Mouse (Mus musculus): Measurements from ENCODE around the gene Cpvl. TPM values are rescaled to one million over a fixed set of nuclear protein-coding genes. Genes with fewer than 3 reads are reported as not detected.

The Cpvl gene
- polyA plus RNA-seq, 1 experiment from 2014 or later, result not detected

DNA sequence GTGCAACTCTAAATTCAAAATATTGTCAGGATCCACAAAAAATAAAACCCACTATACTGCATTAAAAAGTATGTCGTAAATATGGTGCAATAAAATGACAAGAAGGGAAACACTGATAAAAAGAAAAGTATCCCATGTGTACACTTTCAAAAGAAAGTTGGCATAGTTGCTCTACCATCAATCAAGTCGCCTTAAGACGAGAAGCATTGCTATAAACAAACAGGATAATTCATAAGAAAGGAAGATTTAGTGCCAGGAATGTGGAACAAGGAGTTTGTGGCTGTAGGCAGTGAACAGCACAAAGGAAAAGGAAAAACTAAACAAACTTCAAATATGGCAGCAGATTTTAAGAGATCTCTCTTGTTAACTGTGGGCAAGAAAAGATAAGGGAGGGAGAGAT is 84.7 kb downstream of the Cpvl start:
- no peak overlapping the region for H3K9ac ChIP-seq
- H3K4me1 ChIP-seq (replicated peaks; ENCODE audit: control insufficient read depth, insufficient read depth, low read length), result no peaks in the 10 kb centered on the region
- H3K4me2 ChIP-seq (replicated peaks), result no peak overlapping the region
- H3K4me3 ChIP-seq (replicated peaks; ENCODE audit: low read length), result no peak overlapping the region
- no peak overlapping the region for H3K27ac ChIP-seq
- 82% methylated on average over 3 of the region's 3 CpGs for WGBS
- no peaks in the 10 kb centered on the region for H3K36me3 ChIP-seq (replicated peaks; ENCODE audit: control insufficient read depth, insufficient read depth)
- H3K9me3 ChIP-seq (ENCODE audit: control insufficient read depth, low read length), result no peaks in the 10 kb centered on the region
- DNase-seq (ENCODE audit: low spot score) (no peak), ATAC-seq (ENCODE audit: low FRiP score) (no peak)
- no peaks in the 10 kb centered on the region for H3K27me3 ChIP-seq (ENCODE audit: control insufficient read depth, insufficient read depth, low read length)

DNA sequence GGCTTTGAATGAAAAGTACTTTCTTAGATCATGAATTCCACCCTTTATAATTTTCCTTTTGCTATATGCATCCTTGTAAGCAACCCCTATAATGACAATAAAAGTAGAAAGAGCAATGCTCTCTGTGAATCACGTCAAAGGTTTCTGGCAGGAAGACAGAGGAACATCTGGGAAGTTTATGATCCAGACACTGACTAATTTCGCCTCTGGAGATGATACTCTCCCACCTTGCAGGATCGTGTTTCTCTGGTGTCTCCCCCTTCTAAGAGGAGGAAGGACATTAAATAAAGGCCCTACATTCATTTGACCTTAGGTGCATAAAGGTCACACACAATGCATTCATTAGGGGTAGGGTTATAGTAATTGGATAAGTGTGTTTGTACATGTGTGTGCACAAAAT is 87.4 kb downstream of the Cpvl start:
- no peaks in the 10 kb centered on the region for H3K9me3 ChIP-seq (ENCODE audit: control insufficient read depth, low read length)
- no peak overlapping the region for H3K9ac ChIP-seq
- no peaks in the 10 kb centered on the region for H3K27me3 ChIP-seq (ENCODE audit: control insufficient read depth, insufficient read depth, low read length)
- WGBS, result 72% methylated on average over 3 of the region's 3 CpGs
- no peaks in the 10 kb centered on the region for H3K36me3 ChIP-seq (replicated peaks; ENCODE audit: control insufficient read depth, insufficient read depth)
- DNase-seq (ENCODE audit: low spot score) (no peak), ATAC-seq (ENCODE audit: low FRiP score) (no peak)
- no peak overlapping the region for H3K27ac ChIP-seq
- no peak overlapping the region for H3K4me3 ChIP-seq (replicated peaks; ENCODE audit: low read length)
- no peak overlapping the region for H3K4me2 ChIP-seq (replicated peaks)
- no peaks in the 10 kb centered on the region for H3K4me1 ChIP-seq (replicated peaks; ENCODE audit: control insufficient read depth, insufficient read depth, low read length)

DNA sequence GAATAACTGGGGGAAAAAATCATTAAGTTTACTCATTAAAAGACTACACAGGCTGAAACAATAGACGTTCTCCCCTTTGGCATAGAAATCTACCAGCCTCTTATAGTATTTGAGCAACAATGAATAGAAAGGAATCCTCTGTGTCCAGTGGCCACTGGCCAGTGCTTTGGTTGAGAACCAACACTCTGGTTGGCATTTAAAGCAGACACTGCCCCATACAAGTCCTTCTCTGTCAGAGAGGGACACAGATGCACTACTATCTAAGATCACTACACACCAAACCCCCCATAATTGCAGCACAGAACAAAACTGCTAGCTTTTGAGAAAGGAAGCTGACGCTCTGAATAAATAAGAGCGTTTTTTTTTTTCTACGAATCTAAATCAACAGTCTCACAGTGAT is 93.5 kb downstream of the Cpvl start:
- peaks cover 22% of the 10 kb centered on the region for H3K4me1 ChIP-seq (replicated peaks; ENCODE audit: control insufficient read depth, insufficient read depth, low read length)
- WGBS, result 71% methylated on average over 4 of the region's 4 CpGs

DNA sequence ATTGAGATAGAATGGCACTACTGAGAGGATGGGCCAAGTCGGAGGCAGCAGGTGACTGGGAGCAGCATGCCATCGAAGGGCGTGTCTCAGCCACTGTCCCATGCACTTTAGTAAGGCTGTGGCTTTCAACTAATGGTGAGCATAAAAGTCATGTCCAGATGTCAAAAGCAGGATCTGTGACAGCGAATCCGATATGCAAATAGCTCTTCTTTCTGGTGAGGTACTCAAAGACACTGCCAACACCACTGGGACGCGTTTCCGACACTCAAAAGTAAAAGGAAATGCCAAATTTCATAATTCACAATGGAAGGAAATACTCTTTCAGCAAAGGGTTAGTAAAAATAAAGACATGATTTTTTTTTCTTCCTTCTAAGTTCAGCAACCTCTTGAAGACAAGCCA is 94.0 kb downstream of the Cpvl start:
- H3K36me3 ChIP-seq (replicated peaks; ENCODE audit: control insufficient read depth, insufficient read depth), result no peaks in the 10 kb centered on the region
- no peak overlapping the region for H3K4me2 ChIP-seq (replicated peaks)
- 91% methylated on average over 8 of the region's 8 CpGs for WGBS
- H3K9ac ChIP-seq, result no peak overlapping the region
- peaks cover 22% of the 10 kb centered on the region for H3K4me1 ChIP-seq (replicated peaks; ENCODE audit: control insufficient read depth, insufficient read depth, low read length)
- H3K27me3 ChIP-seq (ENCODE audit: control insufficient read depth, insufficient read depth, low read length), result no peaks in the 10 kb centered on the region
- no peak overlapping the region for H3K4me3 ChIP-seq (replicated peaks; ENCODE audit: low read length)
- no peak overlapping the region for H3K27ac ChIP-seq
- ATAC-seq (ENCODE audit: low FRiP score) (no peak), DNase-seq (ENCODE audit: low spot score) (no peak)
- no peaks in the 10 kb centered on the region for H3K9me3 ChIP-seq (ENCODE audit: control insufficient read depth, low read length)

More for the DNA sequence above, 93.5 kb downstream of the Cpvl start:
- Histone ChIP-seq H3K9me3 (ENCODE audit: control insufficient read depth, low read length) (no peaks in the 10 kb centered on the region), H3K27ac (no peak overlapping the region), H3K4me3 (replicated peaks; ENCODE audit: low read length) (no peak overlapping the region), H3K27me3 (ENCODE audit: control insufficient read depth, insufficient read depth, low read length) (no peaks in the 10 kb centered on the region), H3K4me2 (replicated peaks) (no peak overlapping the region), H3K9ac (no peak overlapping the region), H3K36me3 (replicated peaks; ENCODE audit: control insufficient read depth, insufficient read depth) (no peaks in the 10 kb centered on the region)
- no peak for DNase-seq (ENCODE audit: low spot score)
- ATAC-seq (ENCODE audit: low FRiP score), result no peak

DNA sequence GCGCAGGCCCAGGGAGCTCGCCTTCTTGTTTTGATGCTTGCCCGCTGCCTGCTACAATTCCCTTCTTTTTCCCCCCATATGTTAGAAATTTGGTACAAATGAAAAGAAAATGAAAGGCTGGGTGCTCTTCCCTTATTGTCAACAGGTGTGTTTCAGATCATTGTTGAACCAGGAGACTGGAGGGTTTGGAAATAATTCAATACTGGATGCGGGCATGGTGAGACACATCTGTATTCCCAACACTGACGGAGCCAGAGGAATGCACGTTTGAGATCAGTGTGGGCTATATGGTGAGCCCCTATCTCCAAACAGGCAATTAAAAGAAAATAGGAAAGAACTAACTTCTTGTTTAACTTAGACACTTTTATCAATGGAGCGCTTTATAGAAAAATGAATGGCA is 95.1 kb downstream of the Cpvl start:
- Histone ChIP-seq H3K4me3 (replicated peaks; ENCODE audit: low read length) (no peak overlapping the region), H3K9me3 (ENCODE audit: control insufficient read depth, low read length) (no peaks in the 10 kb centered on the region), H3K36me3 (replicated peaks; ENCODE audit: control insufficient read depth, insufficient read depth) (no peaks in the 10 kb centered on the region), H3K4me2 (replicated peaks) (no peak overlapping the region), H3K27ac (no peak overlapping the region), H3K4me1 (replicated peaks; ENCODE audit: control insufficient read depth, insufficient read depth, low read length) (peaks cover 22% of the 10 kb centered on the region), H3K27me3 (ENCODE audit: control insufficient read depth, insufficient read depth, low read length) (no peaks in the 10 kb centered on the region), H3K9ac (no peak overlapping the region)
- WGBS, result 88% methylated on average over 7 of the region's 7 CpGs
- ATAC-seq (ENCODE audit: low FRiP score) (no peak), DNase-seq (ENCODE audit: low spot score) (no peak)

DNA sequence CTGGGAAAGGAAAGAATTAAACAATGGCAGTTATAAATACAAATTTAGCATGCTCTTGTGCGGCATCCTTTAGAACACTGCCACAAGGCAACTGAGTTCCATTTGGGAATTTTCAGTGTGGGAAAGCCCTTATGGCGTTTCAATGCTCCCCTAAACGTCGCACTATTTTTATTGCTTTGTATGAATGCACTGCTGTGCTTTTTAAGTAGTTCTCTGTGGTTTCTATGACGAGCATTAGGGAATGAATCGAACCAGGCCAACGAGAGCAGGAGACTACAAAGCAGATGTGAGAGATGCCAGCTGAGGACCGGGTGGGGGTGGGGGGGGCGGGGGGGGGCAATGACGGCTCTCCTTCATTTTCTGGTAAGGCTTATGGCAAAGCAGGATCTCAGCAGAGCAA is 96.8 kb downstream of the Cpvl start:
- H3K4me1 ChIP-seq (replicated peaks; ENCODE audit: control insufficient read depth, insufficient read depth, low read length), result peaks cover 22% of the 10 kb centered on the region
- H3K4me2 ChIP-seq (replicated peaks), result peak overlapping the region; percentile 48
- DNase-seq (ENCODE audit: low spot score) (no peak), ATAC-seq (ENCODE audit: low FRiP score) (no peak)
- no peaks in the 10 kb centered on the region for H3K36me3 ChIP-seq (replicated peaks; ENCODE audit: control insufficient read depth, insufficient read depth)
- no peaks in the 10 kb centered on the region for H3K9me3 ChIP-seq (ENCODE audit: control insufficient read depth, low read length)
- no peak overlapping the region for H3K9ac ChIP-seq
- H3K4me3 ChIP-seq (replicated peaks; ENCODE audit: low read length), result no peak overlapping the region
- H3K27me3 ChIP-seq (ENCODE audit: control insufficient read depth, insufficient read depth, low read length), result no peaks in the 10 kb centered on the region
- 13% methylated on average over 10 of the region's 10 CpGs for WGBS
- H3K27ac ChIP-seq, result peak overlapping the region; percentile 85; the same call in 1 of the 2 replicates

DNA sequence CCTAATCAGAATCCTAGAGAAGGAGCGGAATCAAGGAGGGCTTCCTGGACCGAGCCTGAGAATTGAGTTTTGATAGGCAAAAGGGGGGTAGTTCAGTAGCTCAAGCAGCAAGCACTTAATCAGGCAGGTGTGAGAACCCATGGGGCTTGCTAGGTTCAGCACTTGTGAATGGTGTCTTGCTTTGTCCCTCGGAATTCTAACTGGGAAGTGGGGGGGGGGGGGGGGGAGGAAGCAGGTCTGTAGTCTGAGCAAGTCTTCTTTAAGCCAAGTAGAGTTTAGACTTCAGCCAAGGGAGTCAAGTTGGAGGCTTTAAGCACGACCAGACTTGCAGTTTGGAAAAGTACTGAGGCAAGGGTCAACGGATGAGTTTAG is 97.2 kb downstream of the Cpvl start:
- DNase-seq (ENCODE audit: low spot score) (no peak), ATAC-seq (ENCODE audit: low FRiP score) (peak; percentile 28; the same call in 1 of the 2 replicates)
- H3K4me3 ChIP-seq (replicated peaks; ENCODE audit: low read length), result peak overlapping the region; percentile 19
- WGBS, result 15% methylated on average over 5 of the region's 5 CpGs
- H3K4me1 ChIP-seq (replicated peaks; ENCODE audit: control insufficient read depth, insufficient read depth, low read length), result peaks cover 22% of the 10 kb centered on the region
- H3K36me3 ChIP-seq (replicated peaks; ENCODE audit: control insufficient read depth, insufficient read depth), result no peaks in the 10 kb centered on the region
- peak overlapping the region; percentile 85 for H3K27ac ChIP-seq
- H3K9me3 ChIP-seq (ENCODE audit: control insufficient read depth, low read length), result no peaks in the 10 kb centered on the region
- peak overlapping the region; percentile 50 for H3K9ac ChIP-seq
- peak overlapping the region; percentile 48 for H3K4me2 ChIP-seq (replicated peaks)
- no peaks in the 10 kb centered on the region for H3K27me3 ChIP-seq (ENCODE audit: control insufficient read depth, insufficient read depth, low read length)

DNA sequence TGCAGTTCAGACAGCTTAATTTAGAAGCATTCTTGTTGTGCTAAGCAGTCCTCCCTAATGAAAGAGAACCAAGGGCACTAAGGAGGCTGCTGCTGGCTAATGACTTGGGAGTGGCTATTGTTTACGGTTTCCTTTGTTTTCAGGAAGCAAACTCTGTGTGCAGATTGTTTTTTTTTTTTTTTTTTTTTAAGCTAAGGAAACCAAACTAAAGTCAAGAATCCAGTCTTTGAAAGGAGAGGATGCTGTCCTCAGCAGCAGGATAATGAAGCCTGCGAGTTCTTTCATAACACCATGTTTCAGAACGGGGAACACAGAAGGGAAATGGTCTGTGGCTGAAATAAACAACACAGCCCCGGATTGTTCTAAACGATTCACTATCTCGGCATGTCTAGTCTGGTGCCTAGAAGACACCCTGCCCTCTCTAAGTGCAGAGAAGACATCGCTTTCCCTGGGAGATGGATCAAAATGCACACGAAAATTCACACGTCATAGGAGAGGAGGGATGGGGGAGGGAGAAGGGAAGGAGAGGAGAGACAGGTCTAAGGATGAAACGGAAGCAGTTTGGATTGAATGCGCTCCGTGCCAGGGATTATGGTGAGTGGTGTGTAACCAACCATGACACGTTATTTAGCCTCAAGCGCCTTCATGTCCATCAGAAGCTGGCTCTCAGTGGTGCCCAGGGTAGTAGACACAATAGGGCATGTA is 97.8 kb downstream of the Cpvl start:
- peak overlapping the region; percentile 50 for H3K9ac ChIP-seq
- peak overlapping the region; percentile 19 for H3K4me3 ChIP-seq (replicated peaks; ENCODE audit: low read length)
- DNase-seq (ENCODE audit: low spot score) (peak; percentile 58), ATAC-seq (ENCODE audit: low FRiP score) (peak; percentile 72; the same call in 1 of the 2 replicates)
- peak overlapping the region; percentile 48 for H3K4me2 ChIP-seq (replicated peaks)
- H3K27me3 ChIP-seq (ENCODE audit: control insufficient read depth, insufficient read depth, low read length), result no peaks in the 10 kb centered on the region
- WGBS, result 3% methylated on average over 14 of the region's 14 CpGs
- no peaks in the 10 kb centered on the region for H3K36me3 ChIP-seq (replicated peaks; ENCODE audit: control insufficient read depth, insufficient read depth)
- H3K9me3 ChIP-seq (ENCODE audit: control insufficient read depth, low read length), result no peaks in the 10 kb centered on the region
- peaks cover 22% of the 10 kb centered on the region for H3K4me1 ChIP-seq (replicated peaks; ENCODE audit: control insufficient read depth, insufficient read depth, low read length)
- H3K27ac ChIP-seq, result peak overlapping the region; percentile 85

DNA sequence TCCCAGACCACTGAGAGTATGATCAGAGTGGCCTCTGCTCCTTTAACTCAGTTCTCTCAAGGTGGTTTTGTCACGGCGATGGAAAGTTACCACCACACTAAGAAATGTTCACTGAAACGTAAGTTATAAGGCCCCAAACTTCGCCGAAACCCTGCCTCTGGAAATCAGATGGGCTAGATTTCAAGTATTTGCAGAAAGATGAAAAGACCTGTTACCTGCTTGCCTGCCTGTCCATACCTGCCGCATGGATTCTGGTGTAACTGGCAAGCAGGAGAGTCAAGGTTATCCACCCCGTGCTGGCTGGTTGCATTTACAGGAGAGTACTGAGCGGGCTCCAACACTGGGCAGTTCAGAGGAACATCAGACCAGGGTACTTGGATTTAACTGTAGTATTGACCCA is 98.9 kb downstream of the Cpvl start:
- Histone ChIP-seq H3K4me1 (replicated peaks; ENCODE audit: control insufficient read depth, insufficient read depth, low read length) (peaks cover 22% of the 10 kb centered on the region), H3K4me3 (replicated peaks; ENCODE audit: low read length) (no peak overlapping the region), H3K9ac (no peak overlapping the region), H3K4me2 (replicated peaks) (no peak overlapping the region), H3K36me3 (replicated peaks; ENCODE audit: control insufficient read depth, insufficient read depth) (no peaks in the 10 kb centered on the region), H3K27ac (no peak overlapping the region), H3K9me3 (ENCODE audit: control insufficient read depth, low read length) (no peaks in the 10 kb centered on the region), H3K27me3 (ENCODE audit: control insufficient read depth, insufficient read depth, low read length) (no peaks in the 10 kb centered on the region)
- WGBS, result 89% methylated on average over 8 of the region's 8 CpGs
- DNase-seq (ENCODE audit: low spot score) (no peak), ATAC-seq (ENCODE audit: low FRiP score) (no peak)
